Mouse (Mus musculus) gastrocnemius, postnatal 4 days (tissue): Measurements from ENCODE around the gene Rps28. TPM values are rescaled to one million over a fixed set of nuclear protein-coding genes. Genes with fewer than 3 reads are reported as not detected.

Experiments used
- DNase-seq, 2 experiments: peaks; one replicate each; pipeline ENCODE4 v3.0.0; 2021 to 2022; ENCODE audit warnings: low spot score in 2 of 2, mixed read lengths in 2 of 2
- total RNA-seq, 2 experiments: library from RNA; stranded (reverse); gene quantifications; 2 replicates each; pipeline ENCODE4 v1.2.3; 2021

Gene Rps28
- total RNA-seq, 2 experiments from 2014 or later = 1,603 to 1,661 TPM

DNA sequence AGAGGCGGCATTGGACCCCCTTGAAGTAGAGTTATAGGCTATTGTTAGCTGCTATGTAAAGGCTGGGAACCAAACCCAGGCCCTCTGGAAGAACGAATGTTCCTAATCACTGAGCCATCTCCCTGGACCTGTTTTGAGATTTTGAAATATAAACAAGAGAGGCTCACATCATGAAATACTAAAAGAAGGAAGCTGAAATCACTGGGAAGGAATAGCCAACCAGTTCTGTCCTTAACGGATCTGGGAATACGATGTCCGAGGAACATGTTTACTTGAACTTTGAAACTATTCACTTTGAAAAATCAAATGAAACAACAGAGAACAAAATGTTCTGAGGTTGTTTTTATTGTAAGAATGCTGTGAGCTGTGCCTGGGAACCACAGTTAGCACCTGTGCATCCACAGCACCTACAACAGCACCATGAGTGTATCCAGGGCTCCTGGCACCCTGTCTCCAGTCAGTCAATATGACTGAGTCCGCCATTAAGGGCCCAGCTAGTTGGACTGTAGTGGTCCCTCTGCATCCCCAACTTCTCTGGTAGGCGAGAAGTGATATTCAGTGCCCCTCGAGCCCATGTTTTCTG lies 49.7 kb downstream of the Rps28 start:
- no peak for DNase-seq

DNA sequence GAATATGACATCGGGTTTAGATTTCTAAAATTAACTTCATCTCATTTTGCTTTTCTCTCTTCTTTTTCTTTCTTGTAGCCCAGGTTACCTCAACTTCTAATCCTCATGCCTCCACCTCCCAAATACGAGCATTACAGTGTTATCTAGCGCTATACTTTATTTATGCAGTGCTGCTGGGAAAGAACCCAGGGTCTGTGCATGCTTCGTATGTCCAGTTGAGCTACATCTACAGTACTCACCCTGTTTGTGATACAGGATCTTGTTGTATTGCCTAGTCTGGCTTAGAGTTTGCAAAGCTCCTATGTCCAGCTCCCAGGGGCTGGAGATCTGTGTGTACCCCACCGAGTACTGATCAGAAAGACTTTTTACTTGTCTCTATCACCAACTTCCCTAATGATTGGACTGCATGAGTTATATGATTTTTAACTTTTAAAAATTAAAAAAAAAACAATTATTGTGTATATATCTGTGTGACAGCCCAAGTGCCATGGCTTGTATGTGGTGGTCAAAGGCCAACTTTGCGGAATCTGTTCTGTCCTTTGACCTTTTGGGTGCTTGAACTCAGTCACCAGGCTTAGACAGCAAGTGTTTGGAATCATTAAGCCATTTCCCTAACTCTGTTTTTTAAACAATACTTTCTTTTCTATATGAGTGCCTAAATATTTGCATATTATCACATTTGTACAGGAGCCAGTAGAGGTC lies 50.3 kb downstream of the Rps28 start:
- no peak for DNase-seq

DNA sequence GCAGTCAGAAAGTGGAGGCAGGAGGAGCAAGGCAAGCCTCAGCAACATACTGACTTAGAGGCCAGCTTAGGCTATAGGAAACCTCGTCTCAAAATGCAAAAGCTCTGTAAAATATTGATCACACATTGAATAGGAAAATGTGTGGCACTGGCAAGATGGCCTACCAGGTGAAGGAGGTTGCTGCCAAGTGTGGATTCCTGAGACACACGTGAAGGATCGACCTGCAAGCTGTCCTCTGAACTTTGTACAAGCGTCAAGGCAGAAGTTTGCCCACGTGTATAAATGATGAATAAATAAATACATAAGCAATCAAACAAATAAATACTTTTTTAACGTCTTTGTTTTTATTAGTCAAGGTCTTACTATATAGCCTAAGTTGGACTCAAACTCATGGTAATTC lies 50.9 kb downstream of the Rps28 start:
- DNase-seq = no peak

DNA sequence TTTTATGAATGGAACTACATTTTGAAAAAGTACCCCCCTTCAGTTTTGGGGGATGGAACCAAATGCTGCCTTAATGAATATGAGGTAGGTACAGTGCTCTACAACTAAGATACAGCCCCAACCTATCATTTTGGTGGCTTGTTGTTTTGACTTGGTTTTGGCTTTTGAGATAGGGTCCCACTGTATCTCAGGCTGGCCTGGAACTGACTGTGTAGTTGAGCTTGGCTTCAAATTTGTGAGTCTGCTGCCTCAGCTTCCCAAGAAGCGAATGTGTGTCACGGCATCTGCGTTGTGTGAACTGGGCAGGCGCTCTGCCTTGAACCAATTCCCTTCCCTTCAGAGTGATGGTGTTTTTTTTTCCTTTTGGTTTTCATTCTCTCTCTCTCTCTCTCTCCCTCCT lies 52.7 kb downstream of the Rps28 start:
- DNase-seq = no peak

Other genes starting within 250 kb of the Rps28 start
- 10 to 100 TPM; 28.2 to 32.7 TPM for gene Zfp414, start 195.5 kb downstream of the Rps28 start, total RNA-seq
- gene Pram1, start 186.5 kb downstream of the Rps28 start, total RNA-seq = 1 to 10 TPM in 1 of 2 experiments, under 1 TPM in 1; 0.96 to 1.5 TPM
- gene Hnrnpm, start 137.7 kb downstream of the Rps28 start, total RNA-seq = 100 to 1,000 TPM; 145 to 171 TPM
- gene March2, start 105.9 kb downstream of the Rps28 start, total RNA-seq = 10 to 100 TPM; 67.5 to 67.8 TPM
- 100 to 1,000 TPM; 194 to 218 TPM for gene Rab11b, start 64.0 kb downstream of the Rps28 start, total RNA-seq
- gene Angptl4, start 42.7 kb downstream of the Rps28 start, total RNA-seq = 10 to 100 TPM; 22.5 to 43.8 TPM
- 10 to 100 TPM; 31.6 to 33.4 TPM for gene Kank3, start 14.0 kb downstream of the Rps28 start, total RNA-seq
- 100 to 1,000 TPM; 292 to 312 TPM for gene Ndufa7, start within 50 bp of the Rps28 start, total RNA-seq
- gene Cd320, start 18.5 kb upstream of the Rps28 start, total RNA-seq = 10 to 100 TPM; 14.1 to 16.5 TPM
- not detected for gene Gm7029, start 49.3 kb upstream of the Rps28 start, total RNA-seq
- gene Kifc1, start 66.1 kb upstream of the Rps28 start, total RNA-seq = 10 to 100 TPM; 16.5 to 18.9 TPM
- not detected for gene Platr17, start 80.6 kb upstream of the Rps28 start, total RNA-seq
- 10 to 100 TPM; 21.9 to 24.9 TPM for gene Daxx, start 84.9 kb upstream of the Rps28 start, total RNA-seq
- gene Tapbp, start 91.3 kb upstream of the Rps28 start, total RNA-seq = 10 to 100 TPM; 43.2 to 43.9 TPM
- gene Zbtb22, start 91.3 kb upstream of the Rps28 start, total RNA-seq = 10 to 100 TPM; 24.9 to 26.8 TPM
- 10 to 100 TPM; 43.2 to 48.4 TPM for gene Rgl2, start 105.0 kb upstream of the Rps28 start, total RNA-seq
- gene Pfdn6, start 115.8 kb upstream of the Rps28 start, total RNA-seq = 10 to 100 TPM; 73.2 to 74.5 TPM
- 10 to 100 TPM; 18.8 to 20.0 TPM for gene Wdr46, start 116.1 kb upstream of the Rps28 start, total RNA-seq
- 1 to 10 TPM; 3.8 to 4.5 TPM for gene B3galt4, start 126.9 kb upstream of the Rps28 start, total RNA-seq
- gene Vps52, start 131.2 kb upstream of the Rps28 start, total RNA-seq = 10 to 100 TPM; 37.4 to 38.6 TPM
- gene Rps18, start 131.4 kb upstream of the Rps28 start, total RNA-seq = 100 to 1,000 TPM; 863 to 945 TPM
- gene H2-K1, start 175.8 kb upstream of the Rps28 start, total RNA-seq = 10 to 100 TPM; 38.8 to 51.5 TPM
- 10 to 100 TPM; 19.3 to 20.9 TPM for gene Ring1, start 200.1 kb upstream of the Rps28 start, total RNA-seq
- 10 to 100 TPM; 60.4 to 61.7 TPM for gene H2-Ke6, start 203.5 kb upstream of the Rps28 start, total RNA-seq
- 100 to 1,000 TPM in 1 of 2 experiments, 10 to 100 TPM in 1; 98.5 to 107 TPM for gene Slc39a7, start 207.1 kb upstream of the Rps28 start, total RNA-seq
- gene Rxrb, start 207.2 kb upstream of the Rps28 start, total RNA-seq = 10 to 100 TPM; 43.6 to 49.4 TPM
- gene Col11a2, start 214.9 kb upstream of the Rps28 start, total RNA-seq = 10 to 100 TPM; 45.4 to 77.3 TPM